Mouse (Mus musculus): ENCODE data around the gene Ttc28.

DNA sequence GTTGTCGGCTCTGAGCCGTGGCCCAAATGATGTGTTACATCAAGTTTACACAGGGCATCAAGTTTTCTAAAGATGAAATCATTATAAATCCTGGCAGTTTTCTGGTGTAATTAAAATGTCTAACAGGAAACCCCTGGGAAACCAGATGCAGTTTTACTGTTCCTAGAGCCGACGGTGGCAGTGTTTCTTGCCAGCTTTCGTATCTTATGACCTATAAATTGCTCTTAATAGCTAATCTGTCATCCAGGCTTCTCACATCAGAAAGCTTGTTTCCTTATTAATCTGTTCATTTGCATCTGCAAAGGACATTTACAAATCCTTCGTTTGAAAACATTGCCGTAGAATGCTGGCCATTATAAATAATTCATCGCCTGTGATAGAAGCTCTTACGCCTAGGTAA lies 296.2 kb downstream of the Ttc28 start:
- TF ChIP-seq CTCF (IDR thresholded peaks at IDR 0.05; ENCODE audit: low read depth) (no peak), EP300 (IDR thresholded peaks at IDR 0.05; ENCODE audit: low read depth) (no peak)
